Mouse (Mus musculus): ENCODE data around the gene Pdzrn4. TPM values are rescaled to one million over a fixed set of nuclear protein-coding genes. Genes with fewer than 3 reads are reported as not detected.

Pdzrn4 gene
- polyA plus RNA-seq, 1 experiment from 2014 or later: not detected

- no peak for DNase-seq
Observed at GRCm38 (mm10) chr15:92704146-92704545, 307.5 kb downstream of the Pdzrn4 start.

GRCm38 (mm10) chr15:92738676-92739075 lies 342.0 kb downstream of the Pdzrn4 start:
- Histone ChIP-seq H3K36me3 (replicated peaks; ENCODE audit: insufficient read depth, low read length) (no peaks in the 10 kb centered on the region), H3K4me3 (ENCODE audit: low read depth, low read length) (no peak overlapping the region), H3K4me2 (ENCODE audit: low read depth, low read length) (no peak overlapping the region), H3K4me1 (ENCODE audit: insufficient read depth) (no peaks in the 10 kb centered on the region), H3K27me3 (ENCODE audit: insufficient read depth, low read length) (no peaks in the 10 kb centered on the region), H3K27ac (ENCODE audit: low read depth) (no peak overlapping the region), H3K9ac (replicated peaks) (no peak overlapping the region), H3K9me3 (ENCODE audit: low read length) (no peaks in the 10 kb centered on the region)
- no peak for ATAC-seq
- DNase-seq: no peak
- WGBS (ENCODE audit: insufficient replicate concordance): 57% methylated on average over 2 of the region's 2 CpGs
- TF ChIP-seq CTCF (IDR thresholded peaks at IDR 0.05; ENCODE audit: low read depth) (no peak), EP300 (IDR thresholded peaks at IDR 0.05; ENCODE audit: low read depth) (no peak)

More at GRCm38 (mm10) chr15:92704146-92704545, 307.5 kb downstream of the Pdzrn4 start:
- TF ChIP-seq CTCF (IDR thresholded peaks at IDR 0.05; ENCODE audit: low read depth): no peak
- no peak for TF ChIP-seq EP300 (IDR thresholded peaks at IDR 0.05; ENCODE audit: low read depth)
- Histone ChIP-seq H3K4me2 (ENCODE audit: low read depth, low read length) (no peak overlapping the region), H3K9me3 (ENCODE audit: low read length) (no peaks in the 10 kb centered on the region), H3K36me3 (replicated peaks; ENCODE audit: insufficient read depth, low read length) (no peaks in the 10 kb centered on the region), H3K9ac (replicated peaks) (no peak overlapping the region), H3K27ac (ENCODE audit: low read depth) (no peak overlapping the region), H3K4me1 (ENCODE audit: insufficient read depth) (no peaks in the 10 kb centered on the region), H3K4me3 (ENCODE audit: low read depth, low read length) (no peak overlapping the region), H3K27me3 (ENCODE audit: insufficient read depth, low read length) (no peaks in the 10 kb centered on the region)
- no peak for ATAC-seq
- WGBS (ENCODE audit: insufficient replicate concordance): 72% methylated on average over 8 of the region's 8 CpGs

GRCm38 (mm10) chr15:92739887-92740286 lies 343.2 kb downstream of the Pdzrn4 start:
- WGBS (ENCODE audit: insufficient replicate concordance): 82% methylated on average over 4 of the region's 4 CpGs
- no peaks in the 10 kb centered on the region for H3K36me3 ChIP-seq (replicated peaks; ENCODE audit: insufficient read depth, low read length)
- ATAC-seq (no peak), DNase-seq (no peak)
- no peak overlapping the region for H3K4me2 ChIP-seq (ENCODE audit: low read depth, low read length)
- no peaks in the 10 kb centered on the region for H3K27me3 ChIP-seq (ENCODE audit: insufficient read depth, low read length)
- H3K4me1 ChIP-seq (ENCODE audit: insufficient read depth): no peaks in the 10 kb centered on the region
- H3K9me3 ChIP-seq (ENCODE audit: low read length): no peaks in the 10 kb centered on the region
- no peak overlapping the region for H3K4me3 ChIP-seq (ENCODE audit: low read depth, low read length)
- no peak overlapping the region for H3K9ac ChIP-seq (replicated peaks)
- TF ChIP-seq EP300 (IDR thresholded peaks at IDR 0.05; ENCODE audit: low read depth): no peak
- no peak for TF ChIP-seq CTCF (IDR thresholded peaks at IDR 0.05; ENCODE audit: low read depth)
- H3K27ac ChIP-seq (ENCODE audit: low read depth): no peak overlapping the region

- Histone ChIP-seq H3K9ac (replicated peaks) (no peak overlapping the region), H3K9me3 (ENCODE audit: low read length) (no peaks in the 10 kb centered on the region), H3K36me3 (replicated peaks; ENCODE audit: insufficient read depth, low read length) (no peaks in the 10 kb centered on the region), H3K4me1 (ENCODE audit: insufficient read depth) (no peaks in the 10 kb centered on the region), H3K27me3 (ENCODE audit: insufficient read depth, low read length) (no peaks in the 10 kb centered on the region), H3K4me3 (ENCODE audit: low read depth, low read length) (no peak overlapping the region), H3K27ac (ENCODE audit: low read depth) (no peak overlapping the region), H3K4me2 (ENCODE audit: low read depth, low read length) (no peak overlapping the region)
- WGBS (ENCODE audit: insufficient replicate concordance): 80% methylated on average over 6 of the region's 6 CpGs
- TF ChIP-seq EP300 (IDR thresholded peaks at IDR 0.05; ENCODE audit: low read depth): no peak
- no peak for TF ChIP-seq CTCF (IDR thresholded peaks at IDR 0.05; ENCODE audit: low read depth)
- ATAC-seq (no peak), DNase-seq (no peak)
Observed at GRCm38 (mm10) chr15:92743624-92744023, 346.9 kb downstream of the Pdzrn4 start.

GRCm38 (mm10) chr15:92746081-92746480 lies 349.4 kb downstream of the Pdzrn4 start:
- Histone ChIP-seq H3K4me3 (ENCODE audit: low read depth, low read length) (no peak overlapping the region), H3K36me3 (replicated peaks; ENCODE audit: insufficient read depth, low read length) (no peaks in the 10 kb centered on the region), H3K4me1 (ENCODE audit: insufficient read depth) (no peaks in the 10 kb centered on the region), H3K9me3 (ENCODE audit: low read length) (no peaks in the 10 kb centered on the region), H3K27ac (ENCODE audit: low read depth) (no peak overlapping the region), H3K4me2 (ENCODE audit: low read depth, low read length) (no peak overlapping the region), H3K9ac (replicated peaks) (no peak overlapping the region), H3K27me3 (ENCODE audit: insufficient read depth, low read length) (no peaks in the 10 kb centered on the region)
- ATAC-seq (no peak), DNase-seq (no peak)
- TF ChIP-seq CTCF (IDR thresholded peaks at IDR 0.05; ENCODE audit: low read depth): no peak
- no peak for TF ChIP-seq EP300 (IDR thresholded peaks at IDR 0.05; ENCODE audit: low read depth)
- WGBS (ENCODE audit: insufficient replicate concordance): 80% methylated on average over 7 of the region's 7 CpGs

GRCm38 (mm10) chr15:92752167-92752566 lies 355.5 kb downstream of the Pdzrn4 start:
- TF ChIP-seq EP300 (IDR thresholded peaks at IDR 0.05; ENCODE audit: low read depth) (no peak), CTCF (IDR thresholded peaks at IDR 0.05; ENCODE audit: low read depth) (no peak)
- Histone ChIP-seq H3K4me3 (ENCODE audit: low read depth, low read length) (no peak overlapping the region), H3K4me2 (ENCODE audit: low read depth, low read length) (no peak overlapping the region), H3K9ac (replicated peaks) (no peak overlapping the region), H3K27me3 (ENCODE audit: insufficient read depth, low read length) (no peaks in the 10 kb centered on the region), H3K4me1 (ENCODE audit: insufficient read depth) (no peaks in the 10 kb centered on the region), H3K9me3 (ENCODE audit: low read length) (no peaks in the 10 kb centered on the region), H3K36me3 (replicated peaks; ENCODE audit: insufficient read depth, low read length) (no peaks in the 10 kb centered on the region), H3K27ac (ENCODE audit: low read depth) (no peak overlapping the region)
- 84% methylated on average over 17 of the region's 17 CpGs for WGBS (ENCODE audit: insufficient replicate concordance)
- ATAC-seq: no peak
- DNase-seq: no peak

GRCm38 (mm10) chr15:92752578-92752977 lies 355.9 kb downstream of the Pdzrn4 start:
- ATAC-seq (no peak), DNase-seq (no peak)
- Histone ChIP-seq H3K9ac (replicated peaks) (no peak overlapping the region), H3K36me3 (replicated peaks; ENCODE audit: insufficient read depth, low read length) (no peaks in the 10 kb centered on the region), H3K9me3 (ENCODE audit: low read length) (no peaks in the 10 kb centered on the region), H3K4me2 (ENCODE audit: low read depth, low read length) (no peak overlapping the region), H3K27me3 (ENCODE audit: insufficient read depth, low read length) (no peaks in the 10 kb centered on the region), H3K27ac (ENCODE audit: low read depth) (no peak overlapping the region), H3K4me3 (ENCODE audit: low read depth, low read length) (no peak overlapping the region), H3K4me1 (ENCODE audit: insufficient read depth) (no peaks in the 10 kb centered on the region)
- TF ChIP-seq CTCF (IDR thresholded peaks at IDR 0.05; ENCODE audit: low read depth) (no peak), EP300 (IDR thresholded peaks at IDR 0.05; ENCODE audit: low read depth) (no peak)
- WGBS (ENCODE audit: insufficient replicate concordance): 86% methylated on average over 13 of the region's 13 CpGs
